Mouse (Mus musculus) C3H10T1/2 (cell line): ENCODE results near the gene Ttc39b. TPM values are rescaled to one million over a fixed set of nuclear protein-coding genes. Genes with fewer than 3 reads are reported as not detected.

Experiments used
- polyA plus RNA-seq, 2 experiments: library from polyadenylated mRNA; unstranded; fragments of >200 nt; fragmentation: generic; extraction: Trizol; gene quantifications; one replicate each; pipeline ENCODE4 v1.2.1; 2012; ENCODE audit warnings: missing spikeins in 2 of 2

Ttc39b gene
- polyA plus RNA-seq: 1 to 10 TPM; 2.1 to 5.3 TPM

GRCm38 (mm10) chr4:83323910-83324684, at the start of gene Ttc39b:
Gene Ttc39b (minus strand): TSS chr4:83324255.

Other genes with a start within 250 kb of the Ttc39b start
- 1 to 10 TPM; 2.9 to 7.1 TPM for gene Snapc3, start 93.5 kb upstream of the Ttc39b start, polyA plus RNA-seq
- gene Psip1, start 162.2 kb upstream of the Ttc39b start, polyA plus RNA-seq: 10 to 100 TPM in 1 of 2 experiments, 1 to 10 TPM in 1; 7.1 to 19.4 TPM
- under 1 TPM; 0.11 to 0.93 TPM for gene Ccdc171, start 201.3 kb upstream of the Ttc39b start, polyA plus RNA-seq